Mouse (Mus musculus) liver, embryonic 16.5 days (tissue): Measurements from ENCODE around the gene Abcb8. TPM values are rescaled to one million over a fixed set of nuclear protein-coding genes. Genes with fewer than 3 reads are reported as not detected.
"Not testable (repeated sequence)": the region's sequence is repeated elsewhere in the genome, so short reads cannot be mapped to it uniquely, and the experiment has no call there.

Experiments
- ATAC-seq: fragments of 200-750 bp; cut with Nextera tagmentation; 2 replicates; pipeline ENCODE4 v1.8.0; 2017; ENCODE audit warnings: low read depth, mild to moderate bottlenecking, moderate number of reproducible peaks, moderate library complexity
- H3K27ac ChIP-seq: fragments of 300-500 bp; sonication (generic); 2 replicates; pipeline ENCODE4 v1.5.1; 2014; ENCODE audit warnings: mild to moderate bottlenecking, low read length
- H3K27me3 ChIP-seq: fragments of 300-500 bp; sonication (generic); 2 replicates; pipeline ENCODE4 v1.6.1; 2014; ENCODE audit warnings: low read depth, low read length, mixed read lengths; ENCODE audit not compliant: control insufficient read depth, insufficient read depth
- H3K36me3 ChIP-seq: fragments of 300-500 bp; sonication (generic); 2 replicates; pipeline ENCODE4 v1.6.1; 2014; ENCODE audit warnings: mild to moderate bottlenecking; ENCODE audit not compliant: control insufficient read depth, insufficient read depth
- H3K4me1 ChIP-seq: fragments of 300-500 bp; sonication (generic); 2 replicates; pipeline ENCODE4 v1.6.1; 2014; ENCODE audit warnings: low read depth, low read length, mixed read lengths; ENCODE audit not compliant: control insufficient read depth
- H3K4me2 ChIP-seq: fragments of 300-500 bp; sonication (generic); 2 replicates; pipeline ENCODE4 v1.6.1; 2014; ENCODE audit warnings: low read depth, low read length, mixed read lengths
- H3K4me3 ChIP-seq: fragments of 300-500 bp; sonication (generic); 2 replicates; pipeline ENCODE4 v1.5.1; 2014; ENCODE audit warnings: low read depth, mild to moderate bottlenecking, low read length
- H3K9ac ChIP-seq: fragments of 300-500 bp; sonication (generic); 2 replicates; pipeline ENCODE4 v1.6.1; 2014; ENCODE audit warnings: low read depth, low read length
- H3K9me3 ChIP-seq: fragments of 300-500 bp; sonication (generic); replicated peaks from 2 replicates; pipeline ENCODE4 v1.6.1; 2016; ENCODE audit warnings: low read length; ENCODE audit not compliant: control insufficient read depth
- WGBS: fragments of 180-500 bp; shearing (Covaris S2); extraction: QIAGEN DNeasy Blood & Tissue Kit; methylation state at CpG from one replicate; pipeline ENCODE4 v1.1.7; 2014; ENCODE audit not compliant: insufficient replicate concordance; 5-methylcytosine and 5-hydroxymethylcytosine counted together
- polyA plus RNA-seq: library from polyadenylated mRNA; unstranded; fragments of >200 nt; fragmentation: Nextera tagmentation; extraction: Ambion mirVana; gene quantifications from 2 replicates; pipeline ENCODE4 v1.2.1, GENCODE M21; 2015

The Abcb8 gene
- polyA plus RNA-seq, 1 experiment from 2014 or later: 29.6 TPM

- WGBS: 77% methylated on average over 6 of the region's 6 CpGs
- H3K27ac ChIP-seq, H3K27me3 ChIP-seq, H3K9ac ChIP-seq, H3K36me3 ChIP-seq, H3K4me3 ChIP-seq, ATAC-seq, H3K4me2 ChIP-seq, H3K9me3 ChIP-seq: not testable (repeated sequence)
- H3K4me1 ChIP-seq: peaks cover 10% of the 10 kb centered on the region
Observed at GRCm38 (mm10) chr5:24396254-24396653, 2.8 kb downstream of the Abcb8 start.

DNA sequence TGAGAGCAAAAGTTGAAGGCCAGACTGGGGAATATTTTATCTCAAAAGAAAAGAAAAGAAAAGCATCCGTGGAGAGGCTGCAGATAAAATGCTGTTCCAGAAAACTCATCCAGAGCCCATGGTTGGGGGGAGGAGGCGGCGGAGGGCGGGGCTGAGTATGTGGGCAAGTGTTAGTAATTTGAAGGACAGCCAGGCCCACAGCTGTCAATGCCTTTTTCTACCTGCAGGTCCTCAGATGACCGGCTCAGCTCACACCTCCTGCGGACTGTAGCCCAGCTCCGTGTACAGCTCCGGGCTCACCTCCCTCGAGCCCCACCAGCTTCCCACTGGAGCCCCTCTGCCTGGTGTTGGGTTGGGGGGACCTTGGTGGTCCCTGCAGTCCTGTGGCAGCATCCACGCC is 6.2 kb downstream of the Abcb8 start:
- H3K27me3 ChIP-seq: no peaks in the 10 kb centered on the region
- H3K9me3 ChIP-seq: no peaks in the 10 kb centered on the region
- H3K36me3 ChIP-seq: no peaks in the 10 kb centered on the region; the same call in 1 of the 2 replicates
- no peak overlapping the region for H3K27ac ChIP-seq
- H3K4me1 ChIP-seq: peaks cover 3% of the 10 kb centered on the region; the same call in 1 of the 2 replicates
- no peak overlapping the region for H3K4me2 ChIP-seq
- H3K9ac ChIP-seq: no peak overlapping the region
- ATAC-seq: no peak
- no peak overlapping the region for H3K4me3 ChIP-seq
- WGBS: 73% methylated on average over 10 of the region's 10 CpGs

- no peak overlapping the region for H3K4me3 ChIP-seq
- no peak overlapping the region for H3K27ac ChIP-seq
- H3K27me3 ChIP-seq: no peaks in the 10 kb centered on the region
- H3K9me3 ChIP-seq: no peaks in the 10 kb centered on the region
- no peak for ATAC-seq
- H3K4me1 ChIP-seq: peaks cover 3% of the 10 kb centered on the region; the same call in 1 of the 2 replicates
- H3K4me2 ChIP-seq: no peak overlapping the region
- WGBS: 80% methylated on average over 11 of the region's 11 CpGs
- no peak overlapping the region for H3K9ac ChIP-seq
- no peaks in the 10 kb centered on the region; the same call in 1 of the 2 replicates for H3K36me3 ChIP-seq
Observed at GRCm38 (mm10) chr5:24400362-24400761, 6.9 kb downstream of the Abcb8 start.

DNA sequence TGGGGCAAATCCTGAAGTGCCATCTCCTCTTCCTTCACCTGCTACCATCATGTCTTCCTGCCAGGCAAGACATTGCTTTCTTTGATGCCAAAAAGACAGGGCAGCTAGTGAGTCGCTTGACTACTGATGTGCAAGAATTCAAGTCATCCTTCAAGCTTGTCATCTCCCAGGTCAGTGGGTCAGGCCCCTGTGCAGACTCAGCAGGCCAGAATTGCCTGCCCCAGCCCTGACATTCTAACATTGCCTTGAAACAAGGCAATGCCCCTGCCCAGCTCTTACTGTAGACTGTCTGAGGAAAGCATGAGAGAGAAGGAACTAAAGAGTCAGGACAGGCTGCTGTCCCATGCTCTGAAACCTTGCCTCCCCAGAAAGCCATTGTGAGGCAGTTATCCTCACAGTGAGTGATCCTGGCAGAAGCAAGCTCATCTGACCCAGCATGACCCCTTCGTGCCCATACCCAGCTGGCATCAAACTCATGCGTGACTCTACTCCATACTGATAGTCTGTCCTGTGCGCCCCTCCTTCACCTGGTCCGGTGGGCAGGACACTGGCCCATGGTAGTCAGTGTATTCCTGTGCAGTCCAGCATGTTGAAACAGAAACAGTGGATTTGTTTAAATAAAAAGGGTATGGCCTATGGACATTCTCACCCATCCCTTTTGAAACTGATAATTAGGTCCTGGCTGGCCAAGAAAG is 7.6 kb downstream of the Abcb8 start:
- no peak overlapping the region for H3K4me3 ChIP-seq
- H3K4me1 ChIP-seq: peaks cover 3% of the 10 kb centered on the region; the same call in 1 of the 2 replicates
- H3K27ac ChIP-seq: no peak overlapping the region
- no peaks in the 10 kb centered on the region for H3K27me3 ChIP-seq
- no peaks in the 10 kb centered on the region; the same call in 1 of the 2 replicates for H3K36me3 ChIP-seq
- no peak for ATAC-seq
- no peak overlapping the region for H3K4me2 ChIP-seq
- no peak overlapping the region for H3K9ac ChIP-seq
- H3K9me3 ChIP-seq: no peaks in the 10 kb centered on the region
- 83% methylated on average over 5 of the region's 5 CpGs for whole genome bisulfite sequencing

- ATAC-seq: no peak
- Histone ChIP-seq H3K4me2 (no peak overlapping the region), H3K9me3 (no peaks in the 10 kb centered on the region), H3K27ac (no peak overlapping the region), H3K4me1 (peaks cover 3% of the 10 kb centered on the region; the same call in 1 of the 2 replicates), H3K27me3 (no peaks in the 10 kb centered on the region), H3K36me3 (no peaks in the 10 kb centered on the region; the same call in 1 of the 2 replicates), H3K9ac (no peak overlapping the region), H3K4me3 (no peak overlapping the region)
- WGBS: 76% methylated on average over 9 of the region's 9 CpGs
Observed at GRCm38 (mm10) chr5:24401969-24402368, 8.5 kb downstream of the Abcb8 start.

DNA sequence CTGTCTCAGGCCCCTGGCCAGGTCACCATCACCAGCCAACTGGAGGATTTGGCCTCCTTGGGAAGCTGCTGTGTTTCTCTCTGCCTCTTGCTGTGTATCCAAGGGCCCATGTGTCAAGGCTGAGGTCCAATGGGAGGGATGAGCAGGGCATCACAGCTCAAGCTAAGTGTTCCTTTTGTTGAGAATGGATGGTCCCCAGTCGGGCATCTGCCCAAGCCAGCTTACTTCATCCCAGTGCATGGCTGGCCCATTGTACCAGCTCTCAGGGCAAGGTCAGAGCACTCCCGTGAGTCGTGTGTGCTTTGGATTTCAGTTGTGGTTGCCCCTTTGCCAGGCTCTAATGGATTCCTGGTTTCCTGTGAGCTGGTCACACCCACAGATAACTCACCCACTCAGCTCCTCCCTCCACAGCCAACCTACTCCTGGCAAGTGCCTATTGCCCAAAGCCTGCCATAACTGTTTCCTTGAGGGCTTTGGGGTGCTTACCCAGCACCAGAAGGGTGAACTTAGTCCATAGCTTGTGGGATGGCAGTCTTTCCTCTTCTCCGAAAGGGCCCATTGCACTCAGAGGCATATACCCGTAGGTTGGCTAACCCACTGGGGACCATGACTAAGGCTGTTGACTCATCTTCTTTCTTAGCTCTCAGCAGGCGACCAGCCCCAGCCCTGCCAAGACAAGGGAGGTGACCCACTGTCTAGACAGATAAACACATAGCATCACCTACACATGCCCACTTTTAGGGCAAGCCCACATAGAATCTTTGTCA is 11.3 kb downstream of the Abcb8 start:
- H3K9ac ChIP-seq: no peak overlapping the region
- no peak overlapping the region for H3K4me2 ChIP-seq
- ATAC-seq: no peak
- H3K27ac ChIP-seq: no peak overlapping the region
- peaks cover 3% of the 10 kb centered on the region; the same call in 1 of the 2 replicates for H3K4me1 ChIP-seq
- H3K27me3 ChIP-seq: no peaks in the 10 kb centered on the region
- 55% methylated on average over 6 of the region's 6 CpGs for WGBS
- H3K9me3 ChIP-seq: no peaks in the 10 kb centered on the region
- no peak overlapping the region for H3K4me3 ChIP-seq
- no peaks in the 10 kb centered on the region; the same call in 1 of the 2 replicates for H3K36me3 ChIP-seq

GRCm38 (mm10) chr5:24405389-24405876 is 12.0 kb downstream of the Abcb8 start:
- no peak for ATAC-seq
- no peaks in the 10 kb centered on the region; the same call in 1 of the 2 replicates for H3K36me3 ChIP-seq
- no peak overlapping the region for H3K9ac ChIP-seq
- H3K4me2 ChIP-seq: no peak overlapping the region
- no peaks in the 10 kb centered on the region for H3K9me3 ChIP-seq
- WGBS: 60% methylated on average over 3 of the region's 3 CpGs
- no peak overlapping the region for H3K4me3 ChIP-seq
- no peak overlapping the region for H3K27ac ChIP-seq
- H3K27me3 ChIP-seq: no peaks in the 10 kb centered on the region
- H3K4me1 ChIP-seq: peaks cover 3% of the 10 kb centered on the region; the same call in 1 of the 2 replicates

- Histone ChIP-seq H3K4me2 (no peak overlapping the region), H3K9me3 (no peaks in the 10 kb centered on the region), H3K27ac (no peak overlapping the region), H3K9ac (no peak overlapping the region), H3K36me3 (no peaks in the 10 kb centered on the region; the same call in 1 of the 2 replicates), H3K4me3 (no peak overlapping the region), H3K4me1 (peaks cover 3% of the 10 kb centered on the region; the same call in 1 of the 2 replicates), H3K27me3 (no peaks in the 10 kb centered on the region)
- WGBS: 86% methylated on average over 13 of the region's 13 CpGs
- ATAC-seq: no peak
Observed at GRCm38 (mm10) chr5:24408651-24409050, 15.2 kb downstream of the Abcb8 start.
